Mouse (Mus musculus): Measurements from ENCODE around the gene Cerk.
"Not testable (repeated sequence)": the region's sequence is repeated elsewhere in the genome, so short reads cannot be mapped to it uniquely, and the experiment has no call there.

The Cerk gene

GRCm38 (mm10) chr15:86205300-86205699 is 19.4 kb upstream of the Cerk start:
- DNase-seq = peak; percentile 73

- no peak for DNase-seq
Measured at GRCm38 (mm10) chr15:86203942-86204561, 18.1 kb upstream of the Cerk start.

DNA sequence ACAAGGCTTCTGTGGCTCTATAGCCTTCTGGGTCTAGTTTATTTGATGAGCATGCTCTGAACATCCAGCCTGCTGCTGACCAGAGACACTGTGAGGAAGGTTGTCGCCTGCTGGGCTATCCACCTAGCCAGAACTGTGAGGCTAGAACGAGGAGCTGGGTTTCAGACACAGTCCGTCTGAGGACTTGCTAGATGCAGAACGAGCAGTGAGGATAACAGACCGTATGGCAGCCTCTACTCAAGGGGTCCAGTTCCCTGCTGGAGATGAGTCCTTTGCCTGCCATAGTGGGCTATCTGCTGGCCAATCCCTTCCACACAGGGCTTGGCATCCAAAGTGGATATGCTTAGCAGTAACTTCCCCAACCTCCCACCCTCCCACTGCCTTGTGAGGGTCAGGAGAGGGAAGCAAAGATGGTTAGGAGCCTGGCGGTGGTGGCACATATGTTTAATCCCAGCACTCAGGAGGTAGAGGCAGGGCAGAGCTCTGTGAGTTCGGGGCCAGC is 17.4 kb upstream of the Cerk start:
- no peak for DNase-seq

DNA sequence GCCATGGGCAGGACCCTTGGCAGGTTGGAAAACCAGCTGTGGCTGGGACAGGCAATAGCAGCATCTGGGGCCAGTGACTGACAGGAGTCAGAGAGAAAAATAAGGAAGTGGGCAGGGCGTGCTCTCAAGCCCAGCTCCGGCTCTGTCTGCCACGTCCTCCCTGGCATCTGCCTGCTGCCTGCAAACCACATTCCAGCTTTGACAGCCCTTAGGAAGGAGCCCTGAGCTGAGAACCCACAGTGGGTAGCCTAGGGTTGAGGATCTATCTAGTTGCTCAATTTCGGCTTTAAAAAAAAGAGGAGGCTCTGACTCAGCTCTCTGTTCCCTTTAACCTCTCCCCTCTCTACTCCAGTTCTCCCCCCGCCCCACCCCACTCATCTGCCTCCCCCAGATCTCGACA is 16.7 kb upstream of the Cerk start:
- no peak for DNase-seq

GRCm38 (mm10) chr15:86201696-86202330 is 15.9 kb upstream of the Cerk start:
- DNase-seq = no peak

GRCm38 (mm10) chr15:86201095-86201494 is 15.2 kb upstream of the Cerk start:
- DNase-seq = peak; percentile 54

DNA sequence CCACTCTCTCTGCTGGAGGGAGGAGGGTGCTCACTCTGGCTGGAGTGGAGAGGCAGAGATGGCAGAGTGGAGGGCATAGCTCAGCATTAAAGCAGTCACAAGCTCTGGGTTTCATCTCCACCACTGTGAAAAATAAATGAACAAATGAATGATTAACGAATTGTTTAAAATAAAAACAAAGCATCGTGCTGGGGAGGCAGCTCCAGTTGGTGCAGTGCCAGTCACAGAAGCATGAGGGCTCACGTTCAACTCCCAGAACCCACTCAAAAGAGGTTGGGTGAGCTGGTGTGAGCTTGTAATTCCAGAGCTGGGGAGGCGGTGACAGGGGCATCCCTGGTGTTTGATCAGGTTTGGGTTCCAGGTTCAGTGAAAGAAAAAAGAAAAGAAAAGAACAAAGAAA is 14.2 kb upstream of the Cerk start:
- DNase-seq = no peak

GRCm38 (mm10) chr15:86199482-86199881 is 13.5 kb upstream of the Cerk start:
- DNase-seq = no peak

DNA sequence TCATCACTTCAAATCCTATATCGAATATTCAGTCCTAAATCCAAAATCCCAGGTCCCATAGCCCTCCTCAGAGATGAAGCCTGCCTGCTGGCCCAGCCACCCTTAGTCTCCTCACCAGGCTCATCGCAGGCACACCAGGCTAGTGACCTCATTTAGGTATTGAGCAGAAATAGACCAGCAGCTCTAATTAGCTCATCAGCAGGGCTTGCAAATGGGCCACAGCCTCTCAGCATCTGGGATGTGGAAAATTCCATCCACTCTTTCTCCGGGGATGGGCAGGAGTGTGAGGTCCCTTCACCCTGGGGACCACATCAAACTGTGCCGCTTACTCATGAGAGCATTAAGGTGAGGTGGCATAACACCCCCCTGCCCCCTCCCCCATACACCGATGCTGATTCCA is 13.1 kb upstream of the Cerk start:
- no peak for DNase-seq

DNA sequence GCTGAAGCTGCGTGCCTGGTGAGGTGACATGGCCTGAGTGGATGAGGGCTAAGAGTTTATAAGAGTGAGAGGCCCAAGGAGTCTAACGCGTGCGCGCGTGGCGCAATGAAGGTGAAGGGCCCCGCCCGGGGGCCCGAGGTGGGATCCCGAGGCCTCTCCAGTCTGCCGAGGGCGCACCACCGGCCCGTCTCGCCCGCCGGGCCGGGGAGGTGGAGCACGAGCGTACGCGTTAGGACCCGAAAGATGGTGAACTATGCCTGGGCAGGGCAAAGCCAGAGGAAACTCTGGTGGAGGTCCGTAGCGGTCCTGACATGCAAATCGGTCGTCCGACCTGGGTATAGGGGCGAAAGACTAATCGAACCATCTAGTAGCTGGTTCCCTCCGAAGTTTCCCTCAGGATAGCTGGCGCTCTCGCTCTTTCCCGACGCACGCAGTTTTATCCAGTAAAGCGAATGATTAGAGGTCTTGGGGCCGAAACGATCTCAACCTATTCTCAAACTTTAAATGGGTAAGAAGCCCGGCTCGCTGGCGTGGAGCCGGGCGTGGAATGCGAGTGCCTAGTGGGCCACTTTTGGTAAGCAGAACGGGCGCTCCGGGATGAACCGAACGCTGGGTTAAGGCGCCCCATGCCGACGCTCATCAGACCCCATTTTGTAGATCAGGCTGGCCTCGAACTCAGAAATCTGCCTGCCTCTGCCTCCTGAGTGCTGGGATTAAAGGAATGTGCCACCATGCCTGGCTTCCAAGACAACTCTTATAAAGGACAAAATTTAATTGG is 8.9 kb upstream of the Cerk start:
- not testable (repeated sequence) for DNase-seq

GRCm38 (mm10) chr15:86191933-86192332 is 6.0 kb upstream of the Cerk start:
- no peak for DNase-seq

DNA sequence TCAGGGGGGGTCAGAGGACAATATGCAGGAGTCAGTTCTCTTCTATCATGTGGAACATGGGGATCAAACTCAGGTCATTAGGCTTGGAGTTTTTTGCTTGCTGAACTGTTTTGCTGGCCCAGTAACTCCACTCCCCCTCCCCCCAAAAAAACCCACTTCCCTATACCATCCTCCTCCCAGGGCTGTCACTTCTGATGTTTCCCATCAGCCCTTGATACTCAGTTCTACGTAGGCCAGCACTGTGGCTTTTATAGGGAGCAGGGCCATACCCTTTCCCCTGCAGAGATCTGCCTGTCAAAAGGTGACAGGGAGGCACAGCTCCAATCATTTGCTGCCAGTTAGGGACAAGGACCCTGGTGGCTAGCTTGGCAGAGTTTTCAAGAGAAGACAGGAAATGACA is 5.6 kb upstream of the Cerk start:
- no peak for DNase-seq

DNA sequence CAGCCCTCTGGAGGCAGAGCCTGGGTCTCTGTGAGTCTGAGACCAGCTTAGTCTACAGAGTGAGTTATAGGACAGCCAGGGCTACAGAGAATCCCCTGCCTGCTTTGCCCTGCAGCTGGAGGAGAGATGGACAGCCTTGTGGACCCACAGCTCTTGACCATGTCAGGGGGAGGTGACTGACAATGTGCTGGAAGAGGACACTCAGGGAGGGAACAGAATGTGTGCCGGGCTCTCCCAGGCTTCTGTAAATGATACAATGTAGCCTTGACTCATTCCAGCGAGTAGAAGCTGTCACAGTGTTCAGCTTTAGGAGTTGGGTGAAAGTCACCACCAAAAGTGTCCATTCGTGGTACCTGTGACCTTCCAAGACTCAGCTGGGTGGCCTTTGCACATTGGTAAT is 4.4 kb upstream of the Cerk start:
- no peak for DNase-seq

- DNase-seq = peak; percentile 98
Measured at GRCm38 (mm10) chr15:86188746-86189470, 3.0 kb upstream of the Cerk start.

DNA sequence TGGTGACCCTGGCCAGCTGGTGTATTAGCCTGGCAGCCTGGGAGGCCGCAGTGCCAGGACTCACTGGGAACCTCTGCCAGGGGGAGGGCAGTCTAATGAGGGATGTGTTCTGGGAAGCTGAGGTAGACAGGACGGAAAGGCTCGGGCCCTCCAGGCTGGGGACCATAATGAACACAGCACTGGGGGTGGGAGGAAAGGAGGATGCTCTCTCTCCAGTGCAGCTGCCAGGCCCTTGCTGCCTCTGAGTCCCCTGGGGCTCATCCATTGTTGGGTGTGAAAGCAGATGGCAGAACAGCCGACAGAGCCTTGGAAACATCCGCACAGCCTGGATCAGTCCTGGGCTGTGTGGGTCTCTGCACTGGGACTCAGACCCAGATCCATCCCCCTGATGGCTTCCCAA is 2.2 kb upstream of the Cerk start:
- peak; percentile 61 for DNase-seq

DNA sequence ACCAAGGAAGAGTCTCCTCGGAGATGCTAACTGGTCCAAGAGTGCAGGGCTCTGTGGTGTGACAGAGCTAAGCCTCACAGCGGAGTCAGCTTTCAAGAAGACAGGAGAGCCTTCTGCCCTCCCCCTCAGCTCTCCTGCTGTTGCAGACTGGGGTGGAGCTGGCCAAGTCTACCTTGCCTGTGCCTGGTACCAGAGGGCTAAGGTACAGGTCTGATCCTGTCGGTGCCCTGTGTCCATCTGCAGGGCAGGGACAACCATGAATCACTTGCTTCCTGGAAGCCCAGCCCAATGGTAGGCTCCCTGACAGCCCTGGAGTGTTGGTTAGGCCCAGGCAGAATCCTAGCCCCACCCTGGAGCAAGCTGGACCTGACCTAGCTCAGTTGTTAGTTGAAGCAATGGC is 745 bp upstream of the Cerk start:
- no peak for DNase-seq

- DNase-seq = peak; percentile 53
Measured at GRCm38 (mm10) chr15:86184851-86185688, 871 bp downstream of the Cerk start.

- DNase-seq = no peak
Measured at GRCm38 (mm10) chr15:86184071-86184470, 1.9 kb downstream of the Cerk start.

DNA sequence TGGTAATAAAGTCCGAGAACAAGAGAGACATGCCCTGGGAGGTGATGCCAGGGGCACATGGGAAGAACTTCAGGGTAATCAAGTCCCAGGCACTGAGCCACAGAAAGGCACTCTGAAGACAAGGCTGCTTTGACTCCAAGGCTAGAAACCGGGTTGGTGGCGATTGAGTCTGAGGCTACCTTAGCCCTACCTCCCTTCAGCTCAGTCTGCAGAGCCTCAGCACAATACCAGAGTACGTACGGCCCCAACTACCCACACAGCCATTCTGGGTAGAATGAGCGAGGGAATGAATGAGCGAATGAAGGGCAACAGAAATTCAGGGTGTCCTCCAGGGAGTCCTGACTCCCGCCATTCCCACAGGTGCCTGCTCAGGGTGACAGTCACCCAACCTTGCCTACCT is 2.5 kb downstream of the Cerk start:
- no peak for DNase-seq

DNA sequence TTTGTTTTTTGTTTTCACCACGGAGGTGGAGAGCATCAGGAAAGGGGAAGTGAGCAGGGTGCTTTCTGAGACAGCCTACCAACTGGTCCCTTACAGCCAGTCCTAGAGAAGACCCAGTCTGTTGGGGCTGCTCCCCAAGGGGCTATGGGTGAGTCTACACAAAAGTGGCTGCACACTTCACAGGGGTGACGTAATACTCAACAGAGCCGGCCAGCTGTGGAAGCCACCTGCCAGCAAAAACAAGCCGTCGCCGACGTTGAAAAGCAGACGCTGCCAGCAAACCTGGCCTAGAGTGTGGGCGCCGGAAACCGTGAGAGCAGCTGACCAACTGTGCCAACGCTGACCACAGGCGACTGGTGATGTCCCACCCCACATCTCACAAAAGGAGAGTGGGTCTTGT is 3.3 kb downstream of the Cerk start:
- no peak for DNase-seq

DNA sequence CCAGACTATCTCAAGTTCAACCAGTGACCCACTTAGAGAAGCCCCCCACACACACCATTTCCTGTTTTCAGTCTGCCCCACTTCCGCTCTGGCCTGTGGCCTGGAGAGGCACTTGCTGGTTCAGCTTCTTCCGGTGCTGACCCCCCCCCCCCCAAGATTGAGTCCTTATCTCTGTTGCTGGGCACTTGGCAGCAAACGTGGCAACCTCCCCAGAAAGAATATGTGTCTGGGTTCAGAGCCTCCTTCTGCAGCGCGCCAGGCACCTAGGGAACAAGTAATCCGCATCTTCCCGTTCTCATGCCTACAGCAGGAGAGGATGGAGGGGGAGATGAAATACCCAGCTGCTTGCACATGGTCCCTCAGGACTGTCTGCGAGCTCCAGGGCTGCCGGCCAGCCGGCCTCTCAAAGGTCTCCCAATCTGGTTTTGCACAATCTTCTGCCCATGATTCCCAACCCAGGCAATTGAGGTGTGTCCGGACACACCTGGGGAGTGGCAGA is 4.0 kb downstream of the Cerk start:
- no peak for DNase-seq

GRCm38 (mm10) chr15:86181321-86181720 is 4.6 kb downstream of the Cerk start:
- DNase-seq = not testable (repeated sequence)

All from kidney, adult 9 months (tissue).